Mouse (Mus musculus) hindbrain, postnatal 0 days (tissue): ENCODE data around the gene Rbfox1. TPM values are rescaled to one million over a fixed set of nuclear protein-coding genes. Genes with fewer than 3 reads are reported as not detected.

Source experiments
- ATAC-seq: fragments of 200-750 bp; cut with Nextera tagmentation; 2 replicates; pipeline ENCODE4 v1.8.0; 2017; ENCODE audit warnings: mild to moderate bottlenecking, moderate TSS enrichment, moderate library complexity
- DNase-seq: peaks from one replicate; pipeline ENCODE4 v3.0.0-alpha.2; 2015; ENCODE audit warnings: low spot score
- H3K27ac ChIP-seq: fragments of 300-500 bp; sonication (generic); 2 replicates; pipeline ENCODE4 v1.5.1; 2014; ENCODE audit warnings: mild to moderate bottlenecking
- H3K27me3 ChIP-seq: fragments of 300-500 bp; sonication (generic); 2 replicates; pipeline ENCODE4 v1.6.1; 2014; ENCODE audit warnings: low read length, mixed read lengths; ENCODE audit not compliant: insufficient read depth
- H3K36me3 ChIP-seq: fragments of 300-500 bp; sonication (generic); 2 replicates; pipeline ENCODE4 v1.6.1; 2014; ENCODE audit warnings: low read length, mixed read lengths; ENCODE audit not compliant: insufficient read depth
- H3K4me1 ChIP-seq: fragments of 300-500 bp; sonication (generic); 2 replicates; pipeline ENCODE4 v1.6.1; 2014; ENCODE audit warnings: antibody characterized with exemption, low read length, mixed read lengths; ENCODE audit not compliant: insufficient read depth
- H3K4me2 ChIP-seq: fragments of 300-500 bp; sonication (generic); 2 replicates; pipeline ENCODE4 v1.6.1; 2014; ENCODE audit warnings: low read depth, mild to moderate bottlenecking, low read length, moderate library complexity, mixed read lengths
- H3K4me3 ChIP-seq: fragments of 300-500 bp; sonication (generic); 2 replicates; pipeline ENCODE4 v1.5.1; 2014; ENCODE audit warnings: low read length
- H3K9ac ChIP-seq: fragments of 300-500 bp; sonication (generic); replicated peaks from 2 replicates; pipeline ENCODE4 v1.6.1; 2014; ENCODE audit warnings: mild to moderate bottlenecking, low read length, moderate library complexity, mixed read lengths
- H3K9me3 ChIP-seq: fragments of 300-500 bp; sonication (generic); 2 replicates; pipeline ENCODE4 v1.6.1; 2016; ENCODE audit warnings: low read length, mixed read lengths
- CTCF ChIP-seq: IDR thresholded peaks from 2 replicates; pipeline ENCODE4 v1.5.1; 2016; ENCODE audit warnings: antibody characterized with exemption, control low read depth, low read depth
- WGBS: fragments of 180-500 bp; shearing (Covaris S2); extraction: QIAGEN DNeasy Blood & Tissue Kit; methylation state at CpG from one replicate; pipeline ENCODE4 v1.1.7; 2014; 5-methylcytosine and 5-hydroxymethylcytosine counted together
- polyA plus RNA-seq: library from polyadenylated mRNA; unstranded; fragments of >200 nt; fragmentation: Nextera tagmentation; extraction: Ambion mirVana; gene quantifications from 2 replicates; pipeline ENCODE4 v1.2.1, GENCODE M21; 2015
- total RNA-seq: library from RNA; depleted of rRNA; stranded (reverse); fragments of >200 nt; gene quantifications from 2 replicates; pipeline ENCODE4 v1.2.3, GENCODE M21; 2014

Gene Rbfox1
- total and polyA plus RNA-seq, 2 experiments from 2014 or later, result 158 to 204 TPM

DNA sequence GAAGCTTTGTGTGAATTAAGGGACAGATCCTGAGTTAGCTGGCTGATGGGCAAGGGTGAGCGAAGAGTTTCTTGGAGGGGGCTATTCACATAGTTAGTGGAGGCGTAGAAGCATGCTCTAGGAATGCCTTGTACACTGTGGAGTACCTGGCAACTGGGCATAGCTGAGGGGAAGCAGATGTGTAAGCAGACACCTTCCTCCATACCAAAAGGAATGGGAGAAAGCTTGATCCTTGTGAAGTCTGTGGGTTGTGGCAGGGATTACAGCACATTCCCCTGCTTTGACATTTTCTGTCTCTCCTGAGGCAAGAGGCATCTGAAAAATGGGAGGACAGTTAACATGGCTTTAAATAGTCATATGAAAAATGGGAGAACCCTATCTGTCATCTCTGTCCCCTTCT, 347.8 kb downstream of the Rbfox1 start:
- no peaks in the 10 kb centered on the region for H3K9me3 ChIP-seq
- DNase-seq, result no peak
- no peaks in the 10 kb centered on the region for H3K27me3 ChIP-seq
- no peaks in the 10 kb centered on the region for H3K36me3 ChIP-seq
- 94% methylated on average over 2 of the region's 2 CpGs for WGBS
- H3K27ac ChIP-seq, result no peak overlapping the region
- TF ChIP-seq CTCF, result no peak
- ATAC-seq, result no peak
- H3K9ac ChIP-seq, result no peak overlapping the region
- no peak overlapping the region for H3K4me3 ChIP-seq
- no peak overlapping the region for H3K4me2 ChIP-seq
- H3K4me1 ChIP-seq, result no peaks in the 10 kb centered on the region

DNA sequence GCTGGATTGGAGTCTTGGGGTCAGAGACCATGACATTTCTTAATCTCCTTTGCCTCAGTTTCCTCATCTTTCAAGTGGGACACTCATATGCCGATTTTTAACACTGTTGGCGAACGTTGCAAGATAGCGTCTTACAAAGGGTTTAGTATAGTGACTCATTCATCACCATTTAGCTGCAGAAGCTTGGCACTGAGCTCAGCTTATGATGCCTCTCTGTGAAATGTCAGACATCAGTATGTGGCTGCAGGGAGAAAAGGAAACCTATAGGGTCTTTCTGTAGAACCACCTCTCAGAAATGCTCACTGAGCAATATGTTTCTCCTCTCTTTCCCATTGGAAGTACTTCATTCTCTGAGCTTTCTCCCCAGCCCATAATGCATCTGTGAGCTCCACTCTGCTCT, 356.2 kb downstream of the Rbfox1 start:
- no peaks in the 10 kb centered on the region for H3K9me3 ChIP-seq
- no peak overlapping the region for H3K4me3 ChIP-seq
- H3K27ac ChIP-seq, result no peak overlapping the region
- 97% methylated on average over 4 of the region's 4 CpGs for WGBS
- DNase-seq (no peak), ATAC-seq (no peak)
- no peaks in the 10 kb centered on the region for H3K4me1 ChIP-seq
- no peaks in the 10 kb centered on the region for H3K27me3 ChIP-seq
- H3K36me3 ChIP-seq, result no peaks in the 10 kb centered on the region
- H3K9ac ChIP-seq, result no peak overlapping the region
- no peak overlapping the region for H3K4me2 ChIP-seq
- TF ChIP-seq CTCF, result no peak

DNA sequence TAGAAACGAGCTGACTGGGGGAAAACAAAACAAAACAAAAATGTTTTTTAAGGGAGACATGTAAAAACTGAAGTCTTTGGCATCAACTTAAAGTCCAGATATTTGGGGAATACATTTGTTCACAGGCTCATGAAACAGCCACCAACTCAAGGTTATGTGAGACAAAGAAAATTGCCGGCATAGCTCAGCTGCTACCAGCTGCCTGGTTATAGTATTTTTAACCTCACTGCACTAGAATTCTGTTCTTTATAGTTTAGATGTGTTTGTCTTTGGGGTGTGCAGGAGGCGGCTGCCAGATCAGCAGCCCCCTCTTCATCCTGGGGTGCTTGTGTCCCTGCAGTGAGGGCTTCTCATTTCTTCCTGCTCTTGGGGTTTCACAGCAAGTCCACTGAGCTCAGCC, 357.3 kb downstream of the Rbfox1 start:
- no peaks in the 10 kb centered on the region for H3K36me3 ChIP-seq
- H3K4me1 ChIP-seq, result no peaks in the 10 kb centered on the region
- no peaks in the 10 kb centered on the region for H3K27me3 ChIP-seq
- H3K4me2 ChIP-seq, result no peak overlapping the region
- no peak overlapping the region for H3K9ac ChIP-seq
- DNase-seq (no peak), ATAC-seq (no peak)
- TF ChIP-seq CTCF, result no peak
- no peak overlapping the region for H3K4me3 ChIP-seq
- no peak overlapping the region for H3K27ac ChIP-seq
- H3K9me3 ChIP-seq, result no peaks in the 10 kb centered on the region
- 73% methylated on average over 3 of the region's 3 CpGs for WGBS

DNA sequence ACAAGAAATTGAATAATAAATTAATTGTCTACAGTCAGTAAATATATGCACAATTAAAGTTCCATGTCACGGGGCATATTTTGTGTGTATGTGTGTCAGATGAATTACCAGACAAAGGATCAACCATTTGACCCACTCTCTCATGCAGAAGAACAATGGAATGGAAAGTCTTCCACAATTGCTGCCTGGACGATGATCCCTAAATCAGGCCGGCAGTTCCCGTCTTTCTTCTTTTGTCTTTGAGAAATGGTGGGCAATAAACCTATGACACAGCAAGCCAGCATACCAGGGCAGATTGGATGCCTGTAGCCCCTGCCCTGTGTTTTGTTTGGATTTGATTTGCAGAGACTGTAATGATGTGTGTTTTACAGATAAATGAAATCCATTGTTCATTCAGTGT, 362.4 kb downstream of the Rbfox1 start:
- no peaks in the 10 kb centered on the region for H3K9me3 ChIP-seq
- DNase-seq (no peak), ATAC-seq (no peak)
- no peak for TF ChIP-seq CTCF
- no peak overlapping the region for H3K4me3 ChIP-seq
- no peak overlapping the region for H3K4me2 ChIP-seq
- H3K27ac ChIP-seq, result no peak overlapping the region
- H3K9ac ChIP-seq, result no peak overlapping the region
- no peaks in the 10 kb centered on the region for H3K27me3 ChIP-seq
- 43% methylated on average over 4 of the region's 4 CpGs for WGBS
- no peaks in the 10 kb centered on the region for H3K4me1 ChIP-seq
- H3K36me3 ChIP-seq, result no peaks in the 10 kb centered on the region

GRCm38 (mm10) chr16:6264557-6264956, 379.4 kb downstream of the Rbfox1 start:
- Histone ChIP-seq H3K4me2 (no peak overlapping the region), H3K9ac (no peak overlapping the region), H3K9me3 (no peaks in the 10 kb centered on the region), H3K27me3 (no peaks in the 10 kb centered on the region), H3K4me3 (no peak overlapping the region), H3K36me3 (no peaks in the 10 kb centered on the region), H3K4me1 (no peaks in the 10 kb centered on the region), H3K27ac (no peak overlapping the region)
- no peak for ATAC-seq
- DNase-seq, result no peak
- no peak for TF ChIP-seq CTCF
- WGBS, result 43% methylated on average over 8 of the region's 8 CpGs

- Histone ChIP-seq H3K9ac (no peak overlapping the region), H3K9me3 (no peaks in the 10 kb centered on the region), H3K27ac (no peak overlapping the region), H3K4me2 (no peak overlapping the region), H3K4me3 (no peak overlapping the region), H3K27me3 (no peaks in the 10 kb centered on the region), H3K36me3 (no peaks in the 10 kb centered on the region), H3K4me1 (no peaks in the 10 kb centered on the region)
- no peak for ATAC-seq
- WGBS, result 78% methylated on average over 3 of the region's 3 CpGs
- DNase-seq, result no peak
- TF ChIP-seq CTCF, result no peak
Measured at GRCm38 (mm10) chr16:6265610-6266009, 380.5 kb downstream of the Rbfox1 start.

DNA sequence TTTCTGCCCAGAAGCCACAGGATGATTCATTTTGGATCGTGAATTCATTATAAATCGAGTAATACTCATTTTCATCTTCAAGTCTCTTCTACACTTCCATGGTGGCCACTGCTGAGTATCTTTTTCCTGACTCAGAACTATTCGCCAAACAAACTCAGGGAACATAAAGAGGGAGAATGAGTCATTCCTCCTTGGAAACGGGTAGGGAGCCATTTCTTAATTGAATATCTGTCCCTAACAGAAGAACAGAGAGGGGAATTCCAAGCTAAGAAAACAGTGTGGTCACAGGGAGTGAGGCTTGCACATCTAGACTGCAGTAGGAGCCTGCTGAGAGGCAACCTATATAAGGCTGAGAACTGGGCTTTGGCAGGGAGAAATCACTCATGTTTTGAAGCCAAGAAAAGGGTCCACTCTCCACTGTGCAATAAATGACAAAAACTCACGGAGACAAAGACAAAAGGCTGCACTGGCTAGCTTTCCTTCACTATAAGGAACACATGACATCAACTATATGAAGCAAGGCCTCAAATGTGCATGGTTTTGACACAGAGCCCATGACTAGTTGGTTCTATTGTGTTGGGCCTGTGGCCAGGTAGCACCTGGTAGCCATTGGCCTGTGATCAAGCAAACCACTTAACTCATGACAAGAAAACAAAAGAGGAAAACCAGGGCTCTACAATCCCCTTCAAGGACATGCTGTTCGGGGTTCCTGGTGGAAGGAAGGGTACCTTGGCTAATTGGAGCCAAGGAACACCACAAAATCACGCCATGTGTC, 386.6 kb downstream of the Rbfox1 start:
- Histone ChIP-seq H3K4me2 (no peak overlapping the region), H3K4me3 (no peak overlapping the region), H3K36me3 (no peaks in the 10 kb centered on the region), H3K4me1 (no peaks in the 10 kb centered on the region), H3K9ac (no peak overlapping the region), H3K27me3 (no peaks in the 10 kb centered on the region), H3K27ac (no peak overlapping the region), H3K9me3 (no peaks in the 10 kb centered on the region)
- DNase-seq (no peak), ATAC-seq (no peak)
- no peak for TF ChIP-seq CTCF
- WGBS, result 73% methylated on average over 7 of the region's 7 CpGs
